Mouse (Mus musculus): ENCODE results near the gene Amigo2. TPM values are rescaled to one million over a fixed set of nuclear protein-coding genes. Genes with fewer than 3 reads are reported as not detected.
"Not testable (repeated sequence)": the region's sequence is repeated elsewhere in the genome, so short reads cannot be mapped to it uniquely, and the experiment has no call there.

Amigo2 gene
- polyA plus RNA-seq, 1 experiment from 2014 or later, result 2.5 TPM

DNA sequence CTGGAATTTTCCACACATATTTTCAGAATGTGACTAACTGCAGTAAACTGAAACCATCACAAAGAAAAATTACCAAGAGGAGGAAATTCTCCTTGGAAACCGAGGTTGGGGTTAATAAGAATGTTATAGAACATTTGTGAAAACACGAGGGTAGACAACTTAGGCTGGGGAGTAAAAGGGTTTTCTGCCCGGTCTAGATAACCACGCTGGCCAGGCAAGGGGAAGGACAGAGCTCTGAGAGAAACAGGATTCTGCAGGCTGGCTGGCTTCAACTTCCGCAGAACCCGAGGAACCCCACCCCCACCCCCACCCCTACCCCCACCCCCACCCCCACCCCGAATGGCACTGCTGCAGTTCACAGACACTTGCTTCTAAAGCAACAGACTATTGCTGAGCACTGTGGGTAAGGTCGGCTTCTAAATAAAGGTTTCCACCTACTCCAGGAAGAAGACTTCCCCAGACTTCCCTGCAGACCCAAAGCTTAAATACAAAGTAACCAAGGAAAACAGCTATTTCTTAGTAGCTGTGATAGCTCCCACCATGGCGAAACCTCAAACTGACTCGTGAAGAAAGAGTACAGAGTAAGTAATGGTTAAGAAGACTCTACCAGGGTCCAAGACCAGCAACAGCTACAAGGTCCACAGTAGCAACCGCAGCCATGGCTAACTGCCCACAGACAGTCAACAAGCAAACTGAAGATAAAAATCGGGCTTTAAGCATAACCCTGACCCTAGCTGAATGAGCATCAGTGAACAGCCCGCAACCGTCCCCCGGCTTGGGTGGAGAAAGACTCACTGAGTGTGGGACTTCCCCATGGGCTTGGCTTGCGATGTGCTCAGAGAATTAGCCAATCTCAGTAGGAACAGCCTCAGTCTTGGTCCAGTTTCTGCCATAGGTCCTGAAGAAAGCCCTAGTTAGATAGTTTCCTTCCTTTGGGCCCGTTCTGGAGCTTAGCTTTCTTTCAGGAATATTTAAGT, 34.3 kb downstream of the Amigo2 start:
- H3K27me3 ChIP-seq (replicated peaks), result no peaks in the 10 kb centered on the region
- no peaks in the 10 kb centered on the region for H3K4me1 ChIP-seq
- H3K4me2 ChIP-seq, result no peak overlapping the region
- WGBS, result 61% methylated on average over 17 of the region's 17 CpGs
- H3K27ac ChIP-seq (replicated peaks), result no peak overlapping the region
- H3K4me3 ChIP-seq, result no peak overlapping the region
- no peak overlapping the region for H3K9ac ChIP-seq
- H3K36me3 ChIP-seq, result no peaks in the 10 kb centered on the region
- no peaks in the 10 kb centered on the region for H3K9me3 ChIP-seq
- ATAC-seq (ENCODE audit: extremely low read depth, insufficient number of reproducible peaks, low FRiP score, low TSS enrichment), result no peak

DNA sequence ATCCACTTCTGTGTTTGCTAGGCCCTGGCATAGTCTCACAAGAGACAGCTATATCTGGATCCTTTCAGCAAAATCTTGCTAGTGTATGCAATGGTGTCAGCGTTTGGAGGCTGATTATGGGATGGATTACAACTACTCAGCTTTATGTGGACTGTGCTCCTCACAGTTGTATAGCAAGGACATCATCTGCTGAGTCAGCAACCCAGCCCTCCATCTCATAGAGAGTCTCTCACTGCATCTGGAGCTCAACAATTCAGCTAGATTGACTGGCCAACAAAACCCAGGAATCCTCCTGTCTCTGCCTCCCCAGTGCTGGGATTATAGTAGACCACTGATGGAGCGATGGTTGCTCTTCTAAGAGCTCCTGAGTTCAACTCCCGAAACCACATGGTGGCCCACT, 37.3 kb downstream of the Amigo2 start:
- not testable (repeated sequence) for H3K9me3 ChIP-seq; H3K36me3 ChIP-seq; H3K4me2 ChIP-seq; H3K9ac ChIP-seq; H3K27ac ChIP-seq (replicated peaks); ATAC-seq (ENCODE audit: extremely low read depth, insufficient number of reproducible peaks, low FRiP score, low TSS enrichment); H3K27me3 ChIP-seq (replicated peaks); H3K4me1 ChIP-seq; H3K4me3 ChIP-seq
- WGBS, result 77% methylated on average over 3 of the region's 3 CpGs

DNA sequence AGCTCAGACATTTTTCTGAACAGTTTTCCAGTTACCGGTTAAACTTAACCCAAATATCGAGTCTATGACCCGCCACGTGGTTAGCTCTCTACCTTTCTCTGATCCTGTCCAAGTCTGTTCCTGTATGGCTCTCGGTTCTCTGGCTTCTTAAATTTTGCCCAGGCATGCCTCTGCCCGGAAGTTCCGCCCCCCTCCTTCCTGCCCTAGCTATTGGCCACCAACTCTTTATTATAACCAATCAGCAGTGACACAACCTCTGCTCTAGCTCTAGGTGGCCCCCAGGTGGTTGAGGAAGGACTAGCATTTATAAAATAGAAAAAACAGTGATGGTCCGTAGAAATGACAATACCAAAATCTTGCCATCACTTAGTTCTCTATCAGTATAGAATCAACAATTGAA, 40.6 kb downstream of the Amigo2 start:
- Histone ChIP-seq H3K27ac (replicated peaks) (no peak overlapping the region), H3K4me1 (no peaks in the 10 kb centered on the region), H3K4me3 (no peak overlapping the region), H3K36me3 (no peaks in the 10 kb centered on the region), H3K9ac (no peak overlapping the region), H3K27me3 (replicated peaks) (no peaks in the 10 kb centered on the region), H3K4me2 (no peak overlapping the region), H3K9me3 (no peaks in the 10 kb centered on the region)
- WGBS, result 91% methylated on average over 8 of the region's 8 CpGs
- no peak for ATAC-seq (ENCODE audit: extremely low read depth, insufficient number of reproducible peaks, low FRiP score, low TSS enrichment)

DNA sequence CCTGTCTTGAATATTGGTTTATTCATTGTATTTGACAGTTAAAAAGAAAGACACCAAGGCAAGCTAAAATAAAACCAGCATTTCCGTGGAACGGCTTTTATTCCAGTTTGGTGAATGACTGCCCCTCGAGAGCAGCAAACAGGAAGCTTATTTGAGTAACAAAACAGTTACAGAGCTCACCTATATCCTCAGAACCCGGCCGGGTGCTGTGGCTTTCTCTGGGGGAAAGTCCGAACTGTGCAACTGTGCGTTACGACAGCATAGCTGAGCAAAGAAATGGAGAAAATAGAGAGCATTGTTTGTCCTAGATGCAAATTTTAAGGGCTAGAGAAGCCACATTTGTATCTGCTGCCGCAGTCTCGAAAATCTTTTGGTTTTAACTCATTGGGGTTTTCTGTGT, 41.3 kb downstream of the Amigo2 start:
- Histone ChIP-seq H3K4me2 (no peak overlapping the region), H3K27me3 (replicated peaks) (no peaks in the 10 kb centered on the region), H3K4me1 (no peaks in the 10 kb centered on the region), H3K36me3 (no peaks in the 10 kb centered on the region), H3K9me3 (no peaks in the 10 kb centered on the region), H3K9ac (no peak overlapping the region), H3K27ac (replicated peaks) (no peak overlapping the region), H3K4me3 (no peak overlapping the region)
- 79% methylated on average over 10 of the region's 10 CpGs for WGBS
- no peak for ATAC-seq (ENCODE audit: extremely low read depth, insufficient number of reproducible peaks, low FRiP score, low TSS enrichment)

DNA sequence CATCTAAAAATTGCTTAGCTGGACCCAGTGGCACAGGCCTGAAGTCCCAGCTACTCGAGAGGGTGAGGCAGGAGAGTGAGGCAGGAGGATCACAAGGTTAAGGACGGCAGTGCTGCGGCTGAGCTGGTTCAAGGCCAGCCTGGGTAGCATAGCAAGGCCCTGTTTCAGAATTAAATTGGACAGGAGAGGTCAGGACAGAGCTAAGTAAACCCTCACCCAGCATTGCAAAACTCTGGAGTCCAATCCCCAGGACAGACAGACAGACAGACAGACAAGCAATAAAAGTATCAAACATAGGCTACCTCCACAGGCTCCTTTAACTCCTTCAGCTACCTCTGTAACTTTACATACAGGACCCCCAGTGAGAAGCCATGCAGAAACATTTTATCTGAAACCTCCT, 42.2 kb downstream of the Amigo2 start:
- no peak overlapping the region for H3K4me2 ChIP-seq
- H3K9me3 ChIP-seq, result no peaks in the 10 kb centered on the region
- WGBS, result 73% methylated on average over 3 of the region's 3 CpGs
- no peak overlapping the region for H3K9ac ChIP-seq
- H3K27me3 ChIP-seq (replicated peaks), result no peaks in the 10 kb centered on the region
- no peak overlapping the region for H3K4me3 ChIP-seq
- no peaks in the 10 kb centered on the region for H3K4me1 ChIP-seq
- ATAC-seq (ENCODE audit: extremely low read depth, insufficient number of reproducible peaks, low FRiP score, low TSS enrichment), result no peak
- H3K27ac ChIP-seq (replicated peaks), result no peak overlapping the region
- no peaks in the 10 kb centered on the region for H3K36me3 ChIP-seq

DNA sequence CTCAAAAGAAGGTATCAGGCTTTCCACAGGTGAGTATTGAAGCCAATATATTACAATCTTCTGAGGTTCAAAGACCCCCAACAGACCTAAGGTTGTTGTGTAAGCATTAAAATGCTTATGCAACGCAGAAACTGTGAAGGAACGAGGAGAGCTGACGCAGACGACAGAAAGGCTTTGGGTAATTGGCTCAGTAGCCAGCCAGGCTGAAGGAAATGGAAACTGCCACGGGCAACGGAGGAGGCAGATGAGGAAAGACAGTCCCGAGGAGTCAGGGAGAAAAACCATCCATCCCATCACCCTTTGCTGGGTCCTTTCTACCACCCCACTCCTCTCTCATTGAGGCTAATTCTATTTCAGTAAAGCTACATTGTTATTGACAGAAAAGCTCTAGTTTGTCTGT, 50.4 kb downstream of the Amigo2 start:
- ATAC-seq (ENCODE audit: extremely low read depth, insufficient number of reproducible peaks, low FRiP score, low TSS enrichment), result no peak
- no peak overlapping the region for H3K9ac ChIP-seq
- H3K4me1 ChIP-seq, result no peaks in the 10 kb centered on the region
- no peaks in the 10 kb centered on the region for H3K36me3 ChIP-seq
- H3K27me3 ChIP-seq (replicated peaks), result no peaks in the 10 kb centered on the region
- no peaks in the 10 kb centered on the region for H3K9me3 ChIP-seq
- H3K4me2 ChIP-seq, result no peak overlapping the region
- H3K4me3 ChIP-seq, result no peak overlapping the region
- 63% methylated on average over 7 of the region's 7 CpGs for WGBS
- H3K27ac ChIP-seq (replicated peaks), result no peak overlapping the region

DNA sequence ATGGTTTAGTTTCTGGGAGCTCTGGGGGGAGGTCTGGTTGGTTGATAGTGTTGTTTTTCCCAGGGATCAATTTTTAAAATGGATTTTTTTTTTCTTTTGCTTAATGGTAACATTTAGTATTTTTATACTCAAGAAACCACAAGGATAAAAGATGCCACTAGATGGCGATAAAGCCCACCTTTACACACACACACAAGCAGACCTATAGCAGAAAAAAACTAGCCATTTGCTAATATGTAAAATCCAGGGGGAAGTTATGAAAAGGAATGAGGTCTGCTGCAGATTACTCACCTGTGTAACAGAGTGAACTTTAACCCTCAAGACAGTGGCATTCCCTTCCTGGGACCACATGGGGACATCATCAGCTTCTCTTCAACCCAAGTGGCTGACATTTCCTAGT, 51.5 kb downstream of the Amigo2 start:
- WGBS, result 3% methylated on average over 1 of the region's 1 CpGs
- Histone ChIP-seq H3K9ac (no peak overlapping the region), H3K4me1 (no peaks in the 10 kb centered on the region), H3K9me3 (no peaks in the 10 kb centered on the region), H3K36me3 (no peaks in the 10 kb centered on the region), H3K4me2 (no peak overlapping the region), H3K4me3 (no peak overlapping the region), H3K27ac (replicated peaks) (no peak overlapping the region), H3K27me3 (replicated peaks) (no peaks in the 10 kb centered on the region)
- no peak for ATAC-seq (ENCODE audit: extremely low read depth, insufficient number of reproducible peaks, low FRiP score, low TSS enrichment)

Other genes starting within 250 kb of the Amigo2 start
- gene Slc38a4, start 191.3 kb downstream of the Amigo2 start, polyA plus RNA-seq (2015; fragmentation: Nextera tagmentation; extraction: Ambion mirVana), result 110 and 111 TPM in 2 replicates
- 1.6 and 2.5 TPM in 2 replicates for gene Pced1b, start 180 bp downstream of the Amigo2 start, polyA plus RNA-seq (2015; fragmentation: Nextera tagmentation; extraction: Ambion mirVana)